Mouse (Mus musculus) CD4-positive helper T cell, adult 2 months (primary cell): Measurements from ENCODE around the gene Ldlrad3.

Source experiments
- DNase-seq: peaks from one replicate; pipeline ENCODE4 v3.0.0-alpha.2; 2012; ENCODE audit warnings: low read depth, missing footprints, low spot score

Gene Ldlrad3

DNA sequence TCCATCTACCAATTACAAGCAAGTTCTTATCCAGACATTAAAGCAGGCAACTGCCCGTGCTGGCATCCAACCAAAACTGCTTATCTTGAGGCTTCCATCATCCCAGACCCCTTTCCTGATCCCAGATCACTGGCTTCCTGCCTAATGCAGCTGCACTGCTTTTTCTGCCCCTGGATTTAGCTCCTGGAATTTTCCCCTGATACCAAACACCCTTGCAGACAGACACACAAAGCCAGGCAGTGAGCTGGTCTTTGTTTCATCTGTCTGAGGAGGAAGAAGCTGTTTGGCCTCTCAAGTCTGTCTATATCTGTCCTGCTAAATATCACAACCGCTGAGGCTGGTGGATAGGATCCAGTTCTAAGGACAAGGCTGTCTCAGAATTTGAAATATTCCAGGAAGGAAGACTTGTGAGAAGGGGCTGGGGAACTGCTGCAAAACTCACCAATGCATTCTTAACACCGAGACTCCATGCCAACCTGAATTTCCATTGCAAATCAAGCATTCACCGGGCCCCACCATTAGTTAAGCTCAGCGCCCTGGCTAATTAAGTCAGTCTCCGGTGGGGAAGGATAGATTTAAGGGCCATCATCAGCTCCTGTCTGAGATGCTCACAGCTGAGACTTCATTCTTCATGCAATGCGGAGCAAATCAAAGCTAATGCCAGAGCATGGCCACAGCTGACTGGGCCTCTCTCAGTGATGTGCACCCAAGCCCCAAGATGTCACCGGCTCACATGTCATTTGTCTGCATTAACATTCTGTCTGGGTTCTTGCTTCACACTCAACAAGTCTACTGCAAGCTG, 183.0 kb downstream of the Ldlrad3 start:
- DNase-seq, result no peak

DNA sequence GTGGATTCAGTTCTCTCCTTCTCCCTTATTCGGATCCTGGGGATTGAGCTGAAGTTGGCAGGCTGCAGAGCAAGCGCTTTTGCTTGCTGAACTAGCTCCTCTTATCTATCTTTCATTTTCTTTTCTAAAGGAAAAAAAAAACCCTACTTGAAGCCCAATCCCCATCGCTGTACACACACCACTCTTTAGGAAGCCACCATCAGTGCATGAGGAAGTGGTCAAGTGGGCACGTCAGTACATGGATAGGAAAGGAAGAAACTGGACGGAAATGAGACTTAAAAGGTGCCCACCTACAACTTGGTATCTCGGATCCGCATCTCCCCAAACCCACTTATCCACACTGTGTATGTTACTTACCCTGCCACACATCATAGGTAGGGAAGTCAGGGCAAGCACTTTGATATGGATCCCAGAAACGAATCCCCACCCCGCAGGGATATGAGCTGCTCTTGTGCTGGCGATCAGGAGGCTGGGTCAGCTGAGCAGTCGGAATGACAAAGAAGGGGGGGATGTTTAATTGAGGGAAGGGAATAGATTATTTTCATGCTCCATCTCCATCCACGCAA, 183.7 kb downstream of the Ldlrad3 start:
- DNase-seq, result no peak

DNA sequence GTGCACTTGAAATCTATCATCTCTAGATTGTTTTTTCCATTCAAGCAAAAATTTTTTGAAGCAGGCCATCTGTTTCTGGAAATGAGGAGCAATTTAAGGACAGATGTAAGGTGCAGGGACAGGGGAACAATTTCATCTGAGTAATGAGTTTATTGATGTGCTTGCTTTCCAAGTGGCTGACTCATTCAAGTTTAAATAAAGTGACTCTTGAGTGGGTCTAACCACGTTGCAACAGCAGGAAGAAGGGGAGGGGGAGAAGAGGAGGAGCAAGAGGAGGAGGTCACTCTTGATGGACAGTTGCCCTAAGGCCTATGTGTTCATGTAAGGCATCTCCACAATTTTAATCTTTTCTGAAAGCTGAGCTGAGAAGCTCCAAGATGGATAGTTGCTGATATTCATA, 184.5 kb downstream of the Ldlrad3 start:
- DNase-seq, result no peak

DNA sequence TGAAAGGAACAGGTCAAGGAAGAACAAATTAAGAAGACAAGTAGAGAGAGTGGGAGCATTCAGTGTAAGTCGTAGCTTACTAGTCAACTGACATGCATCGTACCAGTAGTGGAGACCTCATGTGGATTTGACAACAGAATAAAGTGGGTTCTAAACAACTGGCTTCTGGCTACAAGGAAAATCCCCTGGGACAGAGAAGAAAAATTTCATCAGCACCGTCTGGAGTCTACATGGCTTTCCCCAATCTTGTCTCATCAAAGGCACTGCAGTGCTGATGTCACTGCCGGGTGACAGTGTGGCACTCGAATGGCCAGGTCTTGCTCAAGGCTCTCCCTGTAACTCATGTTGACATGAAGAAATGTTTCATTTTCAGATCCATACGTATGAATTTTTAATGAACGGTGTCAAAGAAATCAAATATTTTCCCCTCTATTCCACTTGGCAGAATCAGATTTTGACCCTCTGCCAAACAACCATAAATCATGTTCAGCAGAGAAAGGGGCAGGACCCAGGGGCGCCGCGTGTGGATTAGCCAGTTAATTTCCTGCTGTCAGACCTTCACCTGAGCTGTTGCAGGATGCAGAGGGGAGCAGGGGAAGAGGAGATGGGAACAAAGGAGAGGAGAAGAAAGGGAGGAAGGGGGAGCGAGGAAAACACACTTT, 187.1 kb downstream of the Ldlrad3 start:
- DNase-seq, result no peak

DNA sequence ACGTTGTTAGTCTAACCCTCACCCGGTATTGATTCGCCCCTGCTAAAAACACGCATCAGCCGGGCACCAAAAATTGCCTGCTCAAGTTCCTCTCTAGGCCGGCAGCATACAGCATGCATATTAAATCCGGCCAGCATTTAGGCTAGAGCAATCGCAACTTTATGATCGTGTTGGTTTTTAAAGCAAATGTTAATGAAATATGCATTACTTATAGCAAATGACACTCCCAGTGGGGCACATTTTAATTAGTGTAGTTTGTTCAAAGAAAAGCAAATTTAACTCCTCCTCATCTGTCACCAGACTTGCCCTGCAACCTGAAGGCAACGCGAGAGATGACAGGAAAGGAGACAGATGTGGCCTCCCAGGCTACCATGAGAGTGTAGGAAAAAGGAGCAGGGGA, 189.2 kb downstream of the Ldlrad3 start:
- DNase-seq, result no peak

DNA sequence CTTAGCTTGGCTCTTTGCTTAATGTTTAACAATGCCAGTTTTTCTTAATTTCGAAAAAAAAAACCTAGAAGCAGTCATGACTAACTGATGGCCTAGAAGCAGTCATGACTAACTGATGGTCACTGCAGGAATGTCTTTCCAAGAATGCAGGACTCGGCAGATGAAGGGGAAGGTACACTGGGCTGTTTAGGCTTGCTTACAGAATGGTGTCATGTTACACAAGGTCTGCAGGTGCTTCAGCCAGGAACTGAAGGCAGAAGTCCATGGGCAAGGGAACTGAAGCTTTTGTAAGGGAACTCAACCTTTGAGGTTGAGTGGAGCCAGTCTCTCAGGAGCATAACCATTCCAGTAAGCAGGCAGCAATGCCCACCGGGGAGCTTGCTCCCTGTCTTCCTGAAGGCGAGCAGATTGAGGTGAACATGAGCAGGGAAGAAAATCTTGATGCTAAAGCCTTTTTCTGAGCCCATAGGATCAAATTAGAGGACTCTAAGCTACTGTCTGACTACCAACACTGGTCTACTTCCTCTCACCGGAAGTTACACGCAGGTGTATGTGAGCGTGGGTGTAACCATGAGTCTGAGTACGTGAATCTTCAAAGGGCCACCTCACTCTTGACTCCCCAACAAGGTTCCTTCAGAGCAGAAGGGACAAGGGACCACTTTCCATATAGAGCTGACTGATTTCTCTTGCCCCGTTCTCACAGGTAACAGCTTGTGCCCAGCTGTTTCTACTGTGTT, 193.4 kb downstream of the Ldlrad3 start:
- peak; percentile 87 for DNase-seq

DNA sequence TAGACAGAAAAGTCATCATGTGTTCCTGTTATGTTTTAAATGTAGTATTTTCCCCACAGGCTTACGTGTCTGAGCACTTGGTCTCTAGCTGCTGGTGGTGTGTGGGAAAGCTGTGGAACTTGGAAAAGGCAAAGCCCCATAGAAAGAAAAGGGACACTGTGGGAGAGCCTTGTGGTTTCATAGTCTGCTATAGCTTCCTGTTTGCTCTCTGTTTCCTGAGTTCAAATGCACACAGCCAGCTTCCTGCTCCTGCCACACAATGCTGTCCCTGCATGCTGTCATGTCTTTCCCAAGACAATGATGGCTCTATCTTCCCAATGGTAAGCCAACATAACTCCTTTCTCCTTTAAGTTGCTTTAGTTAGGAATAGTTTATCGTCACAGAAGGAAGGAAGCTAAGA, 194.5 kb downstream of the Ldlrad3 start:
- peak; percentile 55 for DNase-seq

DNA sequence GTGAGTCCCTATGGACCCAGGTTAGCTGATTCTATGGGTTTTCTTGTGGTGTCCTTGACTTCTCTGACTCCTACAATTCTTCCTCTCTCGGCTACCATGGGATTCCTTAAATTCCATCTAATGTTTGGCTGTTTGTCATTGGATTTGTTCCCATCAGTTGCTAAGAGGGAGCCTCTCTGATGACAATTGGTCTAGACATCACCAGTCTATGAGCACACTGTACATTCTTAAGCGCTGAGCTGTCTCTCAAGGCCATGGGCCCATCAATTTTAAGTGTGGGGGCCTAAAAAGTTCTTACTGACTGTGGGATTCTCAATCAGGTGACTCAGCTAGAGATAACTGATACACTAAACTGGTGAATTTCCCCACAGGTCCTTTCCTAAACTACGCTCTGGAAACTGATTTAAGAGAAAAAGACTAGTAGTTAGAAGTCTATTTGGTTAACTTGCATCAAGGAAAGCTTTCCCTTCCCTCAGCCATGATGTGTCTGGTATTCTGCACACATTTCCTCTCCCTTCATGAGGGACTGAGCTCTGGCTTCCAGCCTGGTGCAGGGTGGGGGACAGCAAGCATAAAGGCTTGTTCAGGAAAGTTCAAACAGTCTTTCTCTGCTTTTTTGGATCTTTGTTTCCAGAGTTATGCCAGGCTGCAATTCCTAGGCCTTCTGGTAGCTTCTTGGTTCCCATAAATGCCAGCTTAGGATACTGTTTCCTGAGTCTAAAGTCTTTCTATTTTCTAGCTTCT, 199.7 kb downstream of the Ldlrad3 start:
- DNase-seq, result no peak

DNA sequence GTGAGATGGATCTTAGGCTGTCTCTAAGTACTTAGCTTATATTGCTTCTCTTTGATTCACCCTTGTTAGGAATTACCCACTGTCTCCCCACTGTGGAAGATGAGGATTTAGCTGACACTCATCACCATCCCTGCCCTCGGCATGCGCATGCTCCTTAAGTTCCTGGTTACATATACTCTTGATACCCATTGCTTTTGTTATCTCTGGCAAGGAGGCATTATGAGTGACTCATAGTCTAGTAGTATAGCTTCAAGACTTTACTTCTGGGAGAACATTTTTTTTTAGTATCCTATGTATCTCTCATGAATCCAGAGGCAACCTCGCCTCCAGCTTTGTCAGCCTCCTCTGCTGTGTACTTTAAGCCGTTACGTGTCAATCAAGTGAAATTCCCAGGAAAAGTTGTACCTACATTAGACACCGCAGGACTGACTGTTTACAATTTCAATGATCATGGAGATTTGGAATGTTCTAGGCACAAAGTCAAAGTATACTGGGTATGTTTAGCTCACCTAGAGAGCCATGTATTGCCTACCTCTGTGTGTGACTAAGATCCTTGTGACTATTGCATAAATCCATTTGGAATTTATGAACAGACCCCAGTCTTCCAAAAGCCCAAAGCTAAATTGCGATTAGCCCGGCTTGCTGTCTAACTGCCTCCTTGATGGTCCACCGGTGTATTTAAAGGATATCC, 202.2 kb downstream of the Ldlrad3 start:
- DNase-seq, result no peak

DNA sequence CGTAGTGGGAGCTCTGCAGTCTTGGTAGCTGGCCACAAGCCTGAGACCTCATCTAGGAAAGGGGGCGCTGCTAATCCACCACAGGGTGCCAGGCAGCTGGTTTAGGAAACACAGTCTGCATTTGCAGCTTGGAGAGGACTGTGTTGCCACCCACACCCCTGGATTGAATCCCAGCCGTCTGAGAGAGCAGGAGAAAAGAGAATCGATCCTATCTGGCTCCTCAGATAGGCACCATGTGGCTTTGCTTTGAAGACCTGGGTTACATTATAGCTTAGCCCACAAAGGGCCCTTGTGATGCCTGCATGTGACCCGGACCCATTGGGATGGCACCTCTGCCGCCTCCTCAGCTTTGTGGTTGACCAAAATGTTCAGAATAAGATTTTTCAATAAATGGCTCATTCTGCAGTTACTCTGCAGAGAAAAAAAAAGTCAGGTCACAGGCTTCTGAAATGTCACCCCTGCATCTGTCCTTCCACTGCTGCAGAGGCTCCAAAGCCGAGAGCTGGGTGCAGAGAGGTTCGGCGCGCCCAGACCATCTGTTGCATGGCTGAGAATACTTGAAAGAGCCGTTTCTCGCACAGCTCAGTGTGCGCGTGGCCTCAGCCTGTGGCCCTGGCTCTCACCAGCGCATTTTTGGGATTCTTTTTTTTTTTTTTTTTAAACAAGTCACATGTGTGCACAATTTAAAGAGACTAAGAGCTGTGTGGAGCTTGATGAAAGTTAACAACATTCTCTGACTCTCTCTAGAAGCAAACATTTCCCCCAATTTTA, 202.9 kb downstream of the Ldlrad3 start:
- DNase-seq, result peak; percentile 45

DNA sequence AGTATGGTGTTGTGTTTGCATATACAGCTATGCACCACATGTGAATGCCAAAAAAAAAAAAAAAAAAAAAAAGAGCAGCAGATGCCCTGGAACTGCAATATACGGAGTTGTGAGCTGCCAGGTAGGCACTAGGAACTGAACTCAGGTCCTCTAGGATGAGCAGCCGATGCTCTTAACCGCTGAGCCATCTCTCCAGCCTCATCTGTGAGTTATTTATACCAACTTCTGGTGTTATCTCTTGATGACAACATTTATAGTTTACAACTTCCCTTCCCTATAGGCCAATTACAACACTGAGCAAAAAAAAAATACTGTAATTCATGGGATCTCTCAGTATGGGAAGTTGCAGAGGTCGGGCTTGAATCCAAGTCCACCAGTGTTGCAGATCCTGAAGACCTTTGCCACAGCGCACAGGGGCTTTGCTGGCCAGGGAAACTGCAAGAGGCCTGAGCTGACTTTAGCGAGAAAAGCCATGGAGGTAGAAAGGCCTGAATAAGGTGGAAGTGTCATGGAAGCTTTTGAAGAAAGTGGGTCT, 204.2 kb downstream of the Ldlrad3 start:
- DNase-seq, result no peak

DNA sequence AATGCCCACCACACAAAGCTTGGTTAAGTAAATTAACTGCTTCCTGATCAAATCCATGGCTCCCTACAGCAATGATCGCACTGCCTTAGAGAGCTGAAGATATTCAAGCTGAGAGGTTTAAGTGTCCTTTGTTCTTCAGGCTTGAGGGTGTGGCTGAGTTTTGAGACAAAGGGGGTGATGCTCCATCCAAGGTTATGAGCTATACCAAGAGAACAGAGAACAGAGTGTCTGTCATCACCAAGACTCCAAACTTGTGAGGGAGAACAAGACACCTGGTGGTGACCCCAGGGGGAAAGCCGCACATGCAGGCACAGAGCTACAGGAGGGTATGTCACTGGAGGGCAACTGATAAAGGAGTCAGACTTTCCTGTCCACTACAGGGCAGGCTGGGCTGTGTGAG, 205.0 kb downstream of the Ldlrad3 start:
- no peak for DNase-seq

DNA sequence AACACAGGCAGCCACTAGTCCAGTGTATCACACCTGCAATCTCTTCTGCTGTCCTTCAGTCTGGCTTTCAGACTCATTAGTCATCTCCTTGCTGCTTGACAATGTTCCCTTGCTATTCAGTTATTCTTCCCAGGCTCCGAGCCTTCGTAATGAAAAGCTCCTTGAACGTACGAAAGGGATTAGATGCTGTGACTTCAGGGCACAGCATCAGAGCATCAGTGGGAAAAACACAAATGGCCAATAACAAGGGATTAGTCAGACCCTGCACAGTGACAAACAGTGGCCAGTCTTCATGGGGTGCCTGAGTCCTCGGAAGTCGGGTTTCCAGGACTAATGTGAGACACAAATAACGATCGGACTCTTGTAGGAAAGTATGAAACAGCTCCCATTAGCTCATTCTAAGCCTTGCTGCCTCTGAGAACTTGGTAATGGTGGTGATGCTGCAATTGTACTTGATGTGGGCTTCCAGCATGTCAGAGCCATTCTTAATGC, 205.7 kb downstream of the Ldlrad3 start:
- DNase-seq, result no peak

DNA sequence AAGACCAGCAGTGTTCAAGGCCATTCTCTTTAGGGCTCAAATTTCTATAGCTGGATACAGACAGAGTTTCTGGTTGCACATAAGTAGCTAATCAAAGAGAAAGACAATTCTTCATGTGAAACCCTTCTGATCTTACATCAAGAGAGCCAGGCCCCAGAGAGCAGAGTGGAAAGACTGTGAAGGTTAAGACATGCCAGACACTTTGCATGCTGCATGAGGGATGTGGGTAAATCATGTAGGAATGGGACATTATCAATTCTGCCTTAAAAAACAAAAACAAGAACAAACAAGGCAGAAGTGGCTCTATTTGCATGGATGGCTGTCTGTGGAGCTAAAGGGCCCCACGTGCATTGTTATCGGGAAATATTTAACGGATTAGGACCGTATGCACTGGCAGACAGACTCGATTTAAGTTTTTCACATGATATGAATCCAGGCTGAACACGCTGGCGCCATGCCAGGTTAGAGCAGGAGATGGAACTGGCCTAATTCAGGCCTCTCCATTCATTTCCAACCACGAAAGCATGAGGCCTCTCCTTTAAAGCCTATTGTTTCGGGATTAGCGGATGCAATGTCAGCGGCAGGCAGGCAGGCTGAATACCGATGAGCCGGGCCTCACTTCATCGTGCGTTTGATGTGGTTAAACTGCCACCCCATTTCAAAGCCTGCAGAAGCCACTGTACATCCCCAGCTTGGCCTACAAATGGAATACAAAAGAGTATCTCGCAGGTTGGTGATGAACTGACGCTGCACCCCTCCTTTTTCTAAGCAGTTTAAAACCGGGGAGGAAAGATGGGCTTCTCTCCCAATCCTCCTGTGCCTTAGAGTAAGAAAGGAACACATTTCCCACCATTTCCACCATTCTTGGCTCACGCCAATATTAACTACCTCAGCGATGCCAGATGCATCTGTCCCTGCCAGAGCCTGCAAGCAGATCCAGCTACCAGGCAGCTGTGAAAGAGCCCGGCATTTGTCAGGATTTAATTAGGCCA, 207.4 kb downstream of the Ldlrad3 start:
- peak; percentile 76 for DNase-seq

DNA sequence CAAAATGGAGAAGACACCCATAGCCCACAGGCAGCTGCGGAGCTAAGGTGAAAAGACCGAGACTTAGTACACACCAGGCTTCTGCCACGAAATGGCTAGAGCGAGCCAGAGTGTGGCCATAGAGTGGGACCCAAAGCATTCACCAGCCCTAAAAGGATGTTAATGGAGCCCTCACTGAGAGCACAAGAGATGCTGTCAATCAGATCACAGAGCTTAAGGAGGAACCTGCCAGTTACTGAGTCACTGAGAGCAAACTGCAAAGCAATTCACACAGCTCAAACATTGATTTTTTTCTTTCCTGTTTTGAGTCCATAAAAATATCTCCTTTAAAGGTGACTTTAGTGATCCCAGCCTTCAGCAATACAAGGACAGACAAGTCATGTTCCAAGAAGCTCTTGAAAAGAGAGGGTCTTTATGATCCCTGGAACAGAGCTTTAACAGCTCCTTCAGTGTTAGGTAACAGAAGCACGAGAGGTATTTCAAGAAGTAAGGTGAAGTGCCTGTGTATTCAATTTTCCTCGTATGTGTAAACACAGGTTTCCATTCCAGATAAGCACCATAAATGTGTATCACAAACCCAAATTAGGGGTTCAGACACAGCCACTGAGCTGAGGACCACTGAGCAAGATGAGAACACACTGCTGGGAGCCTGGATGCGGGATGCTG, 209.7 kb downstream of the Ldlrad3 start:
- no peak for DNase-seq

DNA sequence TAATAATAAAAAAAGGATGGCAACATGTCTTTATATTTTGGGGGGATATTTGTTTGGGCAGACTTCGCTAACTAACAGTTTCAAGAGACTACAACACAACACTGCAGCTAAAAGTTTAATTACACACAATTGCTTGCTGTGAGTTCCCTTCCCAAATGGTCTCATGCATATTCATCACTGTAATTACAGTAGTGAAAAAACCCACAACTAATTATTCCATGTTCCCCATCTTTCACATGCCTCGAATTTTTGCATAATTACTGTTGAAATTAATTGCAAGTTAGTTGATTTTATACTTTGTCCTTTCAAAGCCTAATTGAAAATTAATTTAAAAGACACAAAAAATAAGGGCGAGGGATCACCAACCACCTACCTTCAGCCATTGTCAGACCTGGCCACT, 212.4 kb downstream of the Ldlrad3 start:
- no peak for DNase-seq

DNA sequence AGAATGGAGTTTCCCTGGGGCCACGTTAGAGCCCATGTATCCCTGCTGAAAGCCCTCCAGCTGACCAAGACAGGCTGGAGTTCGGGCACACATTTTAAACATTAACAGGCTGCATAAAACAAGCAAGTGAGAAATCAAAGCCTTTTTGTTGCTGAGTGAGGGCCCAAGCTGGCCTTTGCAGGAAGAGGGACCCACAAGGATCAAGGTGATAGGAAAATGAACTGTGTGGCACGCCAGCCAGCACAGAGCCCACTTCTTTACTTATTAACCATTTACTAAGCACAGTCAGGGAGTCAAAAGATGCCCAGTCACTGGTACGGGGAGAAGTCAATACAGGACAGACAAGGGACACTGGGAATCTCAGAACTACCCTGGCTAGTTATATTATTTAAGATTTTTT, 218.6 kb downstream of the Ldlrad3 start:
- no peak for DNase-seq

DNA sequence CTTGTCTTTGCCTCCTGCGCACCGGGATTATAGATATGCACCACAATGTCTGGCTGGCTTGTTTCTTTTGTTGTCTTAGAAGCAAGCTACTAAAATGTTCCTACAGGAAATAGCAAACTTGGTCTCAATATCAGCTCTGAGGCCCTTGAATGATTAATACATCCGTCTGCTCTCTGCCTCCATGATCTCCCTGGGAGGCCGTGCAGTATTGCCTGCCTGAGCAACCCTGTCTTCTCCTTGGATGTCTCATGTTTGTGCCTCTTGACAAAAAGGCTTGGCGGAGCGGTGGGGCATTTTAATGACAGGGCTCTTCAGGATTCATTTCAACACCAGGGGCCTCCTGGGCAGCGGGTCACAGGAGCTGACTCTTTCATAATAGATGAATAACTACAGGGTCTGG, 219.0 kb downstream of the Ldlrad3 start:
- no peak for DNase-seq
